Mouse (Mus musculus) olfactory bulb, adult 2 months (tissue): Measurements from ENCODE around the gene Slc6a17.

ENCODE experiments used
- CTCF ChIP-seq: fragments of 200-500 bp; IDR thresholded peaks from 2 replicates; pipeline ENCODE4 v1.5.1; 2012; ENCODE audit warnings: low read depth, mild to moderate bottlenecking, low read length, moderate library complexity; ENCODE audit not compliant: insufficient read depth
- POLR2A ChIP-seq: fragments of 200-500 bp; IDR thresholded peaks from 2 replicates; pipeline ENCODE4 v1.6.1; 2012; ENCODE audit warnings: mild to moderate bottlenecking, low read depth, low read length, moderate library complexity; ENCODE audit not compliant: insufficient read depth

DNA sequence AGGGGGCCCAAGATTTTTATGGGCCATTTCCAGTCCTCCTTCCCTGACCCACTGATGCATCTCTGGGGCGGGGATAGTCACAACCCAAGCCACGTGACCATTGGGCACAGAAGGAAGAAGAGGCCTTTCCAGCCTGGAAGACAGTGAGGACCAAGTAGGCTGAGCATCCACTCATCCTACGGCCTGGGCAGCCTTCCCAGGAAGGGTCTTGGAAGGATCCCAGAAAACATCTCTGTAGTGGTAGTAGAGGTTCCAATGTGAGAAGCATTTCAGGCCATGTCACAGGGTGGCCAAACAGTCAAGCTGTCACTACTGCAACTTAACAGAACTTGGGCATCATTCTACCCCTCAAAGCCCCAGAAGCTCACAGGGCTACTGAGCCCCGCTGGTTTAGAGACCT is 44.8 kb upstream of the Slc6a17 start:
- TF ChIP-seq POLR2A (no peak), CTCF (no peak)
